Mouse (Mus musculus) thymus, postnatal 0 days (tissue): ENCODE measurements around the gene Sclt1. TPM values are rescaled to one million over a fixed set of nuclear protein-coding genes. Genes with fewer than 3 reads are reported as not detected.
"Not testable (repeated sequence)": the region's sequence is repeated elsewhere in the genome, so short reads cannot be mapped to it uniquely, and the experiment has no call there.

Experiments used
- DNase-seq: peaks from one replicate; pipeline ENCODE4 v3.0.0-alpha.2; 2015; ENCODE audit warnings: low spot score
- polyA plus RNA-seq: library from polyadenylated mRNA; unstranded; fragments of >200 nt; fragmentation: Nextera tagmentation; extraction: Ambion mirVana; gene quantifications from 2 replicates; pipeline ENCODE4 v1.2.1, GENCODE M21; 2015

Sclt1 gene
- polyA plus RNA-seq: 14.9 and 20.5 TPM in 2 replicates

GRCm38 (mm10) chr3:41742278-41742934, at the start of gene Sclt1, which contains the start of gene D3Ertd751e:
Gene Sclt1, minus strand, starts transcription at chr3:41742514.
Gene D3Ertd751e, plus strand, starts transcription at chr3:41742611.
- DNase-seq: peak; percentile 96

GRCm38 (mm10) chr3:41762091-41762490, 19.8 kb upstream of the Sclt1 start:
- no peak for DNase-seq

- no peak for DNase-seq
Measured at GRCm38 (mm10) chr3:41754556-41754955, 12.2 kb upstream of the Sclt1 start.

- peak; percentile 16 for DNase-seq
Measured at GRCm38 (mm10) chr3:41743436-41743835, 1.1 kb upstream of the Sclt1 start.

GRCm38 (mm10) chr3:41741601-41742277, 575 bp downstream of the Sclt1 start:
- DNase-seq: peak; percentile 17

GRCm38 (mm10) chr3:41695681-41696080, 46.6 kb downstream of the Sclt1 start:
- no peak for DNase-seq

GRCm38 (mm10) chr3:41692440-41693142, 49.7 kb downstream of the Sclt1 start:
- no peak for DNase-seq

GRCm38 (mm10) chr3:41690114-41690640, 52.1 kb downstream of the Sclt1 start:
- DNase-seq: not testable (repeated sequence)

- DNase-seq: no peak
Measured at GRCm38 (mm10) chr3:41686396-41686795, 55.9 kb downstream of the Sclt1 start.

GRCm38 (mm10) chr3:41682084-41682483, 60.2 kb downstream of the Sclt1 start:
- DNase-seq: no peak

- DNase-seq: no peak
Measured at GRCm38 (mm10) chr3:41676648-41677047, 65.7 kb downstream of the Sclt1 start.

- no peak for DNase-seq
Measured at GRCm38 (mm10) chr3:41674778-41675177, 67.5 kb downstream of the Sclt1 start.

GRCm38 (mm10) chr3:41655642-41656041, 86.7 kb downstream of the Sclt1 start:
- no peak for DNase-seq

- DNase-seq: no peak
Measured at GRCm38 (mm10) chr3:41620971-41621370, 121.3 kb downstream of the Sclt1 start.

- DNase-seq: no peak
Measured at GRCm38 (mm10) chr3:41618488-41618887, 123.8 kb downstream of the Sclt1 start.

GRCm38 (mm10) chr3:41618036-41618435, 124.3 kb downstream of the Sclt1 start:
- no peak for DNase-seq

- no peak for DNase-seq
Measured at GRCm38 (mm10) chr3:41614230-41614985, 127.9 kb downstream of the Sclt1 start.

- no peak for DNase-seq
Measured at GRCm38 (mm10) chr3:41613706-41614105, 128.6 kb downstream of the Sclt1 start.

- no peak for DNase-seq
Measured at GRCm38 (mm10) chr3:41612211-41612610, 130.1 kb downstream of the Sclt1 start.

- no peak for DNase-seq
Measured at GRCm38 (mm10) chr3:41609071-41609470, 133.2 kb downstream of the Sclt1 start.

- no peak for DNase-seq
Measured at GRCm38 (mm10) chr3:41607467-41607866, 134.8 kb downstream of the Sclt1 start.
